Mouse (Mus musculus) left cerebral cortex, adult 9 months (tissue): ENCODE measurements at regions not wholly inside any gene's neighbourhood (a gene's known extent, or its start where the extent isn't known, plus 50 kb on each side); places are given as distances from the start of the nearest gene placed in this dataset.

Experiments
- DNase-seq, 2 experiments: peaks; one replicate each; pipeline ENCODE4 v3.0.0; 2022; ENCODE audit warnings: low spot score in 2 of 2

- no peak for DNase-seq
These were observed 455.5 kb upstream of the Tbx3 start for GRCm38 (mm10) chr5:119214937-119215336.

GRCm38 (mm10) chr5:119215364-119215763 lies 455.1 kb upstream of the Tbx3 start:
- DNase-seq, result no peak

- no peak for DNase-seq
These were observed 454.3 kb upstream of the Tbx3 start for GRCm38 (mm10) chr5:119216146-119216545.

- DNase-seq, result no peak
These were observed 453.4 kb upstream of the Tbx3 start for GRCm38 (mm10) chr5:119217077-119217476.

GRCm38 (mm10) chr5:119228691-119229090 lies 441.8 kb upstream of the Tbx3 start:
- no peak for DNase-seq

- no peak for DNase-seq
These were observed 437.5 kb upstream of the Tbx3 start for GRCm38 (mm10) chr5:119232941-119233340.

- no peak for DNase-seq
These were observed 434.6 kb upstream of the Tbx3 start for GRCm38 (mm10) chr5:119235884-119236283.

- DNase-seq, result peak; percentile 43 to 72
These were observed 423.6 kb upstream of the Tbx3 start for GRCm38 (mm10) chr5:119246824-119247223.

- no peak for DNase-seq
These were observed 421.8 kb upstream of the Tbx3 start for GRCm38 (mm10) chr5:119248626-119249025.

GRCm38 (mm10) chr5:119249124-119249718 lies 421.2 kb upstream of the Tbx3 start:
- no peak for DNase-seq

- no peak for DNase-seq
These were observed 419.0 kb upstream of the Tbx3 start for GRCm38 (mm10) chr5:119251311-119252047.

- no peak for DNase-seq
These were observed 412.9 kb upstream of the Tbx3 start for GRCm38 (mm10) chr5:119257374-119258120.

- DNase-seq, result no peak
These were observed 411.6 kb upstream of the Tbx3 start for GRCm38 (mm10) chr5:119258831-119259230.

- peak in 1 of 2 experiments; percentile 9 for DNase-seq
These were observed 405.1 kb upstream of the Tbx3 start for GRCm38 (mm10) chr5:119265149-119265890.

- no peak for DNase-seq
These were observed 399.1 kb upstream of the Tbx3 start for GRCm38 (mm10) chr5:119271234-119271852.

GRCm38 (mm10) chr5:119273203-119273602 lies 397.3 kb upstream of the Tbx3 start:
- no peak for DNase-seq

- DNase-seq, result no peak
These were observed 396.9 kb upstream of the Tbx3 start for GRCm38 (mm10) chr5:119273615-119274014.

GRCm38 (mm10) chr5:119274817-119275494 lies 395.5 kb upstream of the Tbx3 start:
- no peak for DNase-seq

- DNase-seq, result no peak
These were observed 390.3 kb upstream of the Tbx3 start for GRCm38 (mm10) chr5:119280146-119280545.

- DNase-seq, result no peak
These were observed 380.7 kb upstream of the Tbx3 start for GRCm38 (mm10) chr5:119289808-119290207.

GRCm38 (mm10) chr5:119292323-119292722 lies 378.1 kb upstream of the Tbx3 start:
- no peak for DNase-seq
